Mouse (Mus musculus) CD4-positive, CD25-positive, alpha-beta regulatory T cell, adult 4 months (primary cell): ENCODE results near the gene Ankrd63. TPM values are rescaled to one million over a fixed set of nuclear protein-coding genes. Genes with fewer than 3 reads are reported as not detected.

Experiments used
- ATAC-seq: one replicate; pipeline ENCODE4 v1.8.0; 2017
- polyA plus RNA-seq, 2 experiments: library from polyadenylated mRNA; unstranded; fragments of 100-300 nt; shearing (Covaris generic); gene quantifications; one replicate each; pipeline ENCODE4 v1.2.1; 2017

The Ankrd63 gene
- polyA plus RNA-seq, 2 experiments from 2014 or later = not detected

DNA sequence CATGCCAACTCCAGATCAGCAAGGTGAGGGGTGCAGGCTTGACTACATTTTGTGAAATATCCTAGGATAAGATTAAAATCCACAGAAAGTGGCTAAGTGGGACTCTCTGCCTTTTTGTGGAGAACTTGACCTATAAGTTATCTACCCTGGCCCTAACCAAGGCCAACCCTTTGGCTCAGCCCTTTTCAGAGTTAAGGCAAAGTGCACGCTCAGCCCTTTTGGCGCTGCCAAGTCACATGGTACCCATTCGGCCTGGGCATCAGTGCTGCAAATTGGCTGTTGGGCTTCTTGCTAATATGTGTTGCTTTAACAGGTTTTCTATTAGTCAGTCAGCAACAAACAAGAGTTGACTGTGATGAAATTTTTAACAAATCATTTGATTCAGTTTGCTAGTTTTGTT is 16.0 kb downstream of the Ankrd63 start:
- no peak for ATAC-seq

DNA sequence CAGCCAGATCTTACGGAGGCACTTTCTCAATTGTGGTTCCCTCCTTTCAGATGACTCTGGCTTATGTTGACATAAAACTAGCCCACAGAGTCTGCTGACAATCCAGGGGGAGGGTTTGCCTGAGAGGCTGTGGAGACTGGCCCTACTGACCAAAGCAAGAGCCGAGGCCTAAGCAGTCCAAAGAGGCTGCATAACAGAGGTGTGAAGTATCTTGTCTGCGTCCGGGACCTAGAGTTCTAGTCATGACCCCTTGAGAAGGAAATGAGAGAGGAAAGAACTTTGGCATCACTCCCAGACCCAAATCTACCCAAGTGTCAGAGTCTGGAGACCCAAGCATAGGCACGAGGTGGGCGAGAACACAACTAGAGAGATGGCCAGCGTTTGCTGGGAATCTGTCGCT is 17.1 kb downstream of the Ankrd63 start:
- ATAC-seq = no peak

DNA sequence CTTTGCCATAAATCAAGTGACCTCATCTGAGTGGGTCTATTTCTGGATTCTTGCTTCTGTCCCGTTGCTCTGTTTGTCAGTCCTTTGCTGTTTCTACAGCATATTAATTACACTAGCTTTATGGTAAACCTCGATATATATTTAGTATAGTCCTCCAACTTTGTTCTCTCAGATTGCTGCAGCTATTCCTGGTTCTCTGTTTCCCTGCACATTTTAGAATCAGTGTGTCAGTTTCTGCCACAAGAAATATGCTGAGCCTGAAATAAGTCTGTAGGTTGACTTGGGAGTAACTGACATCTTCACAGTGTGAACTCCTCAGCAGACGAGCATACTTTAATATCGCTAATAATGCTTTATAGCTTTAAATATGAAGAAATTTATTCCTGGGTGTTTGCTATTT is 18.7 kb downstream of the Ankrd63 start:
- ATAC-seq = no peak

DNA sequence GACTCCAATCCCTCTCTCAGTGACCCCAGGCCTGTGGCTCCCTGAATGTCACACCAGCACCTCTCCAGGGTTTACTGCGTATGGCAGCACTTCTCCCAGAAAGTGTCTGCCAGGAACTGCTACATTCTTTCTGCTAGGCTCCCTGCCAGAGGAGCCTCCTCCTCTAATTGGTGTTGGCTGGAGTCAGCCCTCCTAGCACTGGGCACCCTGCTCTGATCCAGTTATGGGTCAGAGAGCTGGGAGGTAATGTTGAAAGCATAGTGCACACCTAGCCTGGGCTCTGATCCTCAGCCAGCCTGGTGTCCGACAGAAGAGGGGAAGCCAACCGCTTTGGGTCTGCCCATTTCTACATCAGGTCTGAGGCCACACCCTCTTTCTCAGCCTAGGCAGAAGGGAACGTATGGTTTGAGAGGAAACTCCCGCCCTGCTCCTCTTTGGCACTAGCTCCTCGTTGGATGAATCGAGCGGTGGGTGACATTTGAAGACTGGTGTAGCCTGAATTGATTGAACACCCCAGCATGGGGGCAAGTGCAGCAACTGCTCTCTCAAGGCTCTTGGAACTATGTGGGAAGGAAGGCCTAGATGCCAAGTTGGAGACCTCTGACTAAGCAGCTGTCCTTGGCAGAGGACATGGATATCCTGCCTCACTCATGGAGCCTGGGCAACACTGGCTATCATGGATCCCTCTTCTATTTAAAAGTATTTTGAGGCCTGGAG is 21.1 kb downstream of the Ankrd63 start:
- ATAC-seq = no peak

DNA sequence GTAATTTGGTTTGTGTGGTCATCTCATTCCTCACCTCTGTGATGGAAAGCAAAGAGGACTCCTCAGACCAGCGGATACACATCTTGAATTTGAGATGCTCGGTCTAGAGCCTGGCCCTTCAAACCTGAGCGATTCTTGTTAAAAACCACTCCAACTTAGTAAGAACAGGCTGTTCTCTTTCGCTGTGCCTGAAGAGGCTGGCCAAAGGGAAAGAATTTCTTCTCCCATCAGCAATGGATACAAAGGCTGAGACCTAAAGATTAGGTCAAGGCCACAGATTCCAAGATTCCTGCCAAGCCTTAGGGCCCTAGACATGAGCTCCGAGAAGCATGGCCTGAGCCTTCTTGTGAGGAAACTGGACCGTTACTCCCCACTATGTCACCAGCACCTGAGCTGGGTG is 22.8 kb downstream of the Ankrd63 start:
- ATAC-seq = no peak

DNA sequence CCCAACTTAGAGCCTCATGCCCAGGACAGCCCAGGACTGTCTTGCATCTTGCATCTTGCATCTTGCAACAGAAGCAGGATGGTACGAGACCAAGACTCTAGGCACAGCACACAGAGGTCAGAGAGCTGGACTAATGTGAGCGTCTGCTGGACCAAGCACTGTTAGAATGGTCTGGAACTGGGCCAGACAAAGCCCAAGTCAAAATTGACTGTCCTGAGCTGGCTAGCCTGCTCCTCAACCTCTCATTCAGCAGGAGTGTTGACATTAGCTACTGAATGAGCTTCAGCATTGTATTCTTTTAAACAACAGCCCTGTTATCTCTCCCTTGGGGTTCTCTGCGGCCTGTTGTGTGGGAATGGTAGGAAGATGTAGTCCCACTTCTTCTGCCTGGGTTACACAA is 24.2 kb downstream of the Ankrd63 start:
- ATAC-seq = no peak

DNA sequence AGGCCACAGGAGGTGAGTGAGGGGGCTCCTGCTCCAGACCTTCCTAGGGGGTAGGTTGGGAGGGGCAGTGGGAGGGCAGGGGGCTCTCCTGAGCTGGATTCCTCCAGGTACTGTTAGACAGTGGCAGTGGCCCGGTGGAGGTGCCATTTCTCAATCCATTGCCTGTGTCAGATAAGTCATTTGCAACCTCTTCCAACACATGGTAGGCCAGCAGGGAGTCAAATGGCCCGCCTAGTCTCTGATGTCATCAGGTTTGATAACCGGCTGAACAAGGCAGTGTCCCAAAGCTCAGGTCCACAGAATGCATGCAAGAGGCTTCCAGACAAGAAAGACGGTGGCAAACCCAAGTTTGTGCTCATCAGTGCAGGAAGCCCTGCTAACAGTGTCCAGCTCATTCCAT is 25.9 kb downstream of the Ankrd63 start:
- ATAC-seq = no peak

DNA sequence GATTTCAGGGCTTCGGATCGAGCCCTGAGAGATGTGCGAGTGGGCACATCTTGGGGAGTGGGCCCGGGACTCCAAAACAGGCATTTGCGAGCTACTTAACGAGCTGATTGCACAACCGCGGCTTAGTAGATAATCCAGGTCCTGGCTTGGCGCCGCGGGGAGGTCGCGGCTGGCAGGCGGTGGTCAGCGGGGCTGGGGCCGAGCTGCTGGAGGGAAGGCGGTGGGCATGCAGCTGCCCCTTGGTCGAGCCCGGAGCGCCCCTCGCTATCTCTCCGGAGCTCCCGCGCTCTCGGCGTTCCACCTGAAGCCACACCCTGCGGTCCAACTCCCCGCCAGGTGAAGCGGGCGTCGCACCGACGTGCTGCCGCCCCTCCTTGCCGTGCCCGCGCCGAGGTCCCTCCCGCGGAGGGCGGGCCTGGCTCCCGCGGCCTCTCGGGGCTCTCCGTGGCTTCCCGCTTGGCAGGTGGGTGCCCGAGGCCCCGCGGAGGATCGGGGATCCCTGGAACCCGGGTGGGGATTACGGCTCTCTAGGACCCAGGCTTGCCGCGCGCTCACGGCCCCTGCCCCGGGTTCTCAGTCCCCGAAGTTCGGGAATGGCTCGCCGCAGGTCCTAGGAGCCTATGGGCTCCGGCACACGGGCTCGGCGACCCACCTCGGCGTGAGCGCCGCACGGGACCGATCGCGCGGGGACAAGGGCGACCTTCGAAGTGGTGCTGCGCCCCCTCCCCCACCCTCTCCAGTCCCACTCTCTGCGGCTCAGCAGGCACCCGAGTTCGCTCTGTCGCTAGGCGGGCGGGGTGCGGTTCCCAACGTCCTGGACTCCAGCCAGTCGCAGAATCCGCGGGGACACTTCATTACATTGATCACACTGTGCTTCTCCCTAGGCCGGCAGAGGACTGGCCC is 26.7 kb downstream of the Ankrd63 start:
- peak; percentile 45 for ATAC-seq

DNA sequence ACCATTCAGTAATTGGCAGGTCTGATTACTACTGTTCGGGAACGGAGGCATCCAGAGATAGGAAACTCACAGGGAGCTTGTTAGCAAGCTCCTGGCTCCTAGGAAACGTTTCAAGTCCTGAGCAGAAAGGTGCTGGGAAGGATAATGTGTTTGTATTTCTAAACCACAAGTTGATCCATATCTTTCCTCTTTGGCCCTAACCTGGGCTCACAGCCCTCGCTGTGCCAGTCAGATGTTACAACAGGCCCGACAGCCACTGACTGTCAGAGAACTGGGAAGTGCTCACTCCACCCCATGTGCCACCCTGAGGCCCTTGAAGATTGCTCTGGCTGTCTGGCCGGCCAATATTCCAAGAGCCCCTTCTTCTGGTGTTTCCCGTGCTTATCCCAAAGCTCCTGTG is 29.3 kb downstream of the Ankrd63 start:
- ATAC-seq = no peak

DNA sequence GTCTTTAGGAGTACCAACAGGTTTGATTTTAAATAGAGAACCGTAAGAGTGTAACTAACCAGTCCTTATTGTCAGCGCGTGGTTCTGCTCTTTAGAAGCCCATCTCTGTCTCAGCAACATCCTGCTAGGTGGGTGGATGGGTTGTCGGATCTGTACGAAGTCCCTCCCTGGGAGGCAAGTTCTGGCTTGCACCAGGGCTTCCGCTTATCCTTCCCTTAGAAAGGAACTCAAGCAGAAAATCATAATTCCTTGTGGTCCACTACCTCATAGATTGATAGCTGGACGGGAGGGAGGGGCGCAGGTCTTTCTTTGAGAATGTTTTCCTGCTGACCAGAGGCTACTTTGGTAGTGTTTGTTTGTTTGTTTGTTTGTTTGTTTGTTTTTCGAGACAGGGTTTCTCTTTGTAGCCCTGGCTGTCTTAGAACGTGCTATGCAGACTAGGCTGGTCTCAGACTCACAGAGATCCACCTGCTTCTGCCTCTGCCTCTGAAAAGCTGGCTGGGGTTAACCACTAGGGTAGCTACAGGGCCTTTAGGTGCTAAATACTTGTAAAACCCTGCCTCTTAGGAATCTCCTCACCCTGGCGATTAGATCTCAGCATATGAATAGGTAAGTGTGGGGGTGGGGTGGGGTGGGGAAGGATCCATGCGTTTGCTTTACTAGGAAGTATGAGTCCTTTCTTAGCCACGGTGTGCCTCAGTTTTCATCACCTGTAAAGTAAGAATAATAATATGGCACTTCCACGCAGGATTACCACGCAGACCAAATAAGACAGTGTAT is 29.9 kb downstream of the Ankrd63 start:
- ATAC-seq = no peak

DNA sequence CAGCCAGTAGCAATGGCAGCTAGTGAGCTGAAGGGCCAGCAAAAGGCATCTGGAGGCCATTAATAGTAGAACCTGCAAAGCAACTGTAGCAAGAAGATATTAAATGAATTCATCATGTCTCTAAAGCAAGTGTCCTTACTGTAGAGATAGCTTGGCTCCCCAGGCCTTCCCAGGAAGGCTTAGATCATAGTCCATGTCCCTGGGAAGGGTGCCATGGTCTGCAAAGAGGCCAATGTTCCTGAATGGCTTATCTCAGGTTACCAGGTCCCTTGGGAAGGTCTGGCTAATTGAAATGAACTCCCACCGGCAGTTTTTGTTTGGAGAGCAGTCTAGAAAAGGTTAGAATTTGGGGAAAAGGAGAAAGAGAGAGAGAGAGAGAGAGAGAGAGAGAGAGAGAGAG is 32.0 kb downstream of the Ankrd63 start:
- ATAC-seq = no peak

DNA sequence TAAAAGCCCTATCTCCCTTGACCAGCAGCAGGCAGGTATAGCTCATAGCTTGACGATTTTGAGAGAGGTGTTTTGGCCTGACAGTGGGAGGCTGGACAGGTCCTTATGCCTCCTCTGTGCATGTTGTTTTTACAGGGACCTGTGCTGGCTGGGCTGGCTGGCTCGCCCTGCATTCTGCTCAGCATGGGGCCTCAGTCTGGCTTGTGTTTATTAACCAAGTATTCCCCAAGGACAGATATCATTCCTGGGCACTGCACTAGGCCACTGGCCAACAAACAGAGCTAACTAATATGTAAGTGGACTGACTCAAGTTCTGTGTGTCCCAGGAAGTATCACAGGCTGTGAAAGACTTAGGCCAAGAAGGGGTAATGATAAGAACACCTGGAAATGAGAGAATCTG is 34.0 kb downstream of the Ankrd63 start:
- ATAC-seq = no peak

DNA sequence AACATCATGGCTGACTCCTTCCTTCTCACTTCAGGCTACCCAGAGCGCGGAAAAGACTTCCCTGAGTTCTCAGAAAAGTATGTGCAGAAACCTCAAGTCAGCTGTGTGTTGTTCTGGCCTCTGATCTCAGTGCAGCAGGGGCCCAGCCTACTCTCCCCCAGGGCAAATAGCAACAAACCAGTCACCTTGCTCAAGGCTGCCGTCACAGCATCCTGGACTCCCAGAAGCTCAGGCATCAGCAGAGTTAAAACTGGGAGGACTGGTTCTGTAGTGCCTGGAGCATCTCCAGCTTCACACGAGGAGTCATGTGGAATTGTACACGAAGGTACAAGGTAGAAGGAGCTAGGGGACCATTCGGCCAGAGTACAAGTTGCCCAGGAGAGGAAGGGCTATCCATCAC is 34.5 kb downstream of the Ankrd63 start:
- ATAC-seq = no peak

DNA sequence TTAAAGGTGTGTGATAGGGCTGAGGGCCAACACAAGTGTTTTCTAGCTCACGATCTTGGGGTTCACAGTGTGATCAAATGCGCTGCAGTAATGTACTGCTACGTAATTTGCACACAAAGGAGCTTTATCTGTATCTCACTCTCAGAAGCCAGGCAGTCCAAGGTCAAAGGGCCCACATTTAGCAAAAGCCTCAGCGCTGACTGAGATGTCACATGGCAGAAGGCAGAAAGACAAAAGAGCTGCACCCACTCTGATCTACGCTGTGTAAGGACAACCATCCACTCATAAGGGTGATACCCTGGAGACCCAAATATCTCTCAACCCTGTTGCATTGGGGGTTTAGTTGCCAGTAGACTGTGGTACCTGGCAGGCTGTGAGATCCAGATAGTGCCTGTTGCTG is 36.6 kb downstream of the Ankrd63 start:
- no peak for ATAC-seq

DNA sequence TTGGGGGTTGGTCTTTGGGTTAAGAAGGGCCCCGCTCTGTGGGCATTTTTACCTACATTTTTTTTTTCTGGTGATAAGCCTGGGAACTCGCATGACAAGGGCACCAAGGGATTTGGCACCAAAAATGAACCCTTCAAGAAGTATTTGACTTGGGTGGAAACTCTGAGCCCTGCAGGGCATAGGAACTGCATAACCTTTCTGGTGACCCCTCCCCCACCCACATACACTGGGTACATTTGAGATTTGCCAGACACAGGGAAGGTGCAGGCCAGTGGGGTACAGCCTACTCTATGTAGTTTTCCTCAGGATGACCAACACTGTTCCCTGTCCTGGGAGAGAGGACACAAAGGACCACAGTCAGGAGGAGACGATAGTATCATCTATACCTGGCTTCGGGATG is 38.1 kb downstream of the Ankrd63 start:
- no peak for ATAC-seq

DNA sequence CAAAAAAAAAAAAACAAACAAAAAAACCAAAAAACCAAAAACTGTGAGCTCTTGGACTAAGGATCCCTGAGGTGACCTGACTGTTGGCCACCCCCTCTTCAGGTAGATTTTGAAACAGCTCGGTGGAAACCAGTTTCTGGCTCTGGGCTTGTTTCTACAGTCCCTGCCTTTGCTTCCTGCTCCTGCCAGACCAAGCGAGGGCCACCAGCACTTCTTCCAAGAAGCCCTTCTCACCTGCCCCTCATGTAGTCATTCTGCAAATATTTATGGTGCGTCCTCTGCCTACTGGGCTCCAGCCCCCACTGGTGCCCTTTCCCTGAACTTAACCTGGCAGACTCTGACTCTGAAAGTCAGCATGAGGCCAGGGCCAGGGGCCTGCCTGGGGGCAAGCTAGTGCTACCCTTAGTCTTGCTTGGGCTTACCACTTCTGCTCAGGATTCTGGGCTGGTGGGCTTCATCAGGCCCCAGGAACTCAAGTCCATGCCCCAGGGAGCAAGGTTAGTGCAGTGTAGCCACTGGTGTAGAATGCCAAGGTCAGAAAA is 38.7 kb downstream of the Ankrd63 start:
- no peak for ATAC-seq

DNA sequence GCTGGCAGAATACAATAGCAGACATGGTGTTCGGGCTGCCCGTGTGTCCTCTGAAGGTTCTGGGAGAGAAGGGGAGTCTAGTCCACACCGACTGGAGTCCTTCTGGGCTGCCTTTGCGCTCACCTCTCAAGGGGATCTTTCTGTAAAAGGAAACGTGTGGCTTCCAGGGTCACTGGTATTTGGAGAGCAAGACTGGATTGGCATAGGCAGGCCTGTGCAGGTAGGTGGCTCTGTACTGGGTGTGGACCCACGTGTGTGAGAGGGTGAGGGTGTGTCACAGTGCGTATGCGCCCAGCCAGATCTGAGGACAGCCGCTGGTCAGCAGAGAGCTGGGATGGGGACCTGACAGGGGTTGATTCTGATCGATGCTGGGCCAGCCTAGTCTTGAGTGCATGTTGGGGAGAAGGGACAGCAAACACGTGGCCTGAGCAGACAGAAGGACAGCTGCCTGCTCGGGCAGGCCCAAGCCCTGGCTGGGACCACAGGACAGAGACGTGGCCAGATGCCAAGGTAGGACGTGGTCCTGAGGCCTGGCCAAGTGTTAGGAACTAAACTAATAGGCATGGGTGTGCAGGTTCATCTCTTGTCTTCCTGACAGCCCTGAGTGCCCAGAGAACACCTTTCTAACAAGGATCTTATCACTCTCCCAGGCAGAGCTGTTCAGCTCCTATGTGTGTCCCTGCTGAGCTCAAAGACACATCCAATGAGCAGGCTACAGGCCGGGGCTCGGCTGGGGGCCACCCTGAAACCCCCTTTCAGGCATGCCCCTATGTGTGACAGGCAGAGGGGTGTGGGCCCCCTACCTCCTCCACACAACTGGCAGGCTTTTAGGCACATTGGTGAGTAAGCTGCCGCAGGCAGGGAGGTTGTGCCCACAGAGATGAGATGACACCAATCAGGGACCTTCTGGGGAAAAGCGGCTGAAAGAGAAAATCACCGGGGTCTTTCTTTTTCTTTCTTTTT is 39.7 kb downstream of the Ankrd63 start:
- no peak for ATAC-seq

DNA sequence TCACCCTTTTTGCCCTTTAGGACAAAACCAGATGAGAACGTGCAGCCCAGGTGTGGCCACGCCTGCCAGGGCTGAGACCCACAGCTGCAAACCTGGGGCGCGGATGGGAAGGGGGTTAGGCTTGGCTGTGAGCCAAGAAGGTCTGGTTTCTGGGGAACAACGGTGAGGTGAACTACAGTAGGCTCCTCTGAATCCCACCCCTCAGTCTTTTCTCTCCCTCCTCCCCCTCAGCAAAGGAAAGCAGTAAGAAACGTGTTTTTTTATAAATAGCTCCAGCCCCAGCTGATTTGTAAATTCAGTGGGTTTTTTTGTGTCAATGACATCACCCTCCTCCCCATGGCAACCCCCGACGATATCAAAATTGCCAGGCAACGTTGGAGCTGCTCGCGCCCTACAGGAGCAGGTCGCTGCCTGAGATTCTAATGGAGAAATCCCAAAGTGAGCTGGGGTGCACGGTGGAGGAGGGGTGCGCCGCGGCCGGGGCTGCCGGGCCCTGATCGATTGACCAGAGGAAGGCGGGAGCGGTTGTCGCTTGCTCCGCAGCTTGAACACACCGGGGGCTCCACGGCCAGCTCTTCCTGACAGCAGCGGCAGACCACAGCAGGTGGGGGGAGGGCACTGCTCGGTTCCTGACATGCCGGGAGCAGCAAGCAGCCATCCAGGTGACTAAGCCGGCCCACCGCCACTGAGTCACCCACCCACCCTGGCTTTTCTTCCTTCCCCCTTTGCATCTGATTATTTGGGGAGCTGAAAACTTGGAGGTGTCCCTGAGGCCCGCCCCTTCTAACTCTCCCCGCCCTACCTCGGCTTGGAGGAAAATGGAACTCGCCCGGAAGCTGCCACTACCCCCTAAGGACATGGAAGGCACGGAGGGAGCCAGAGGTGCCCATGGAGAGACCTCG is 40.6 kb downstream of the Ankrd63 start, which contains the start of gene Pak6:
Gene Pak6 (plus strand): TSS at position 402 of the 902 bp plus-strand sequence.
- peak; percentile 9 for ATAC-seq

DNA sequence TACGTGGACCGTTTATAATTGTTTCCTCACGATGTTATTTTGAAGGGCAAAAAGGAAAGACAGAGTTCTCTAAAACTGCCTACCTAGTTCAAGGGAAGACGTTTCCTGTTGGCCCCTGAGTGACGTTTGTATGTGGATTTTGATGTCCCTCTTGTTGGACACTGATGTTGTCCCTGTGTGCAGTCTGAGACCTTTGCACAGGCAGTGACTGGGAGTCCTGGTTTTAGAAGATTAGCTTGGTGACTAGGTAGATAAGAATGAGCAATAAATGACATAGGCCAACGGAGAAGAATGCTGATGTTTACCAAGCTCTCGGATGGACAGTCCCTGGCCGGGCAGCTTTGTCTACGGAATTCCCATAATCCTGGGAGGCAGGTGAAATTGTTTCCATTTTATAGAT is 41.9 kb downstream of the Ankrd63 start:
- no peak for ATAC-seq

DNA sequence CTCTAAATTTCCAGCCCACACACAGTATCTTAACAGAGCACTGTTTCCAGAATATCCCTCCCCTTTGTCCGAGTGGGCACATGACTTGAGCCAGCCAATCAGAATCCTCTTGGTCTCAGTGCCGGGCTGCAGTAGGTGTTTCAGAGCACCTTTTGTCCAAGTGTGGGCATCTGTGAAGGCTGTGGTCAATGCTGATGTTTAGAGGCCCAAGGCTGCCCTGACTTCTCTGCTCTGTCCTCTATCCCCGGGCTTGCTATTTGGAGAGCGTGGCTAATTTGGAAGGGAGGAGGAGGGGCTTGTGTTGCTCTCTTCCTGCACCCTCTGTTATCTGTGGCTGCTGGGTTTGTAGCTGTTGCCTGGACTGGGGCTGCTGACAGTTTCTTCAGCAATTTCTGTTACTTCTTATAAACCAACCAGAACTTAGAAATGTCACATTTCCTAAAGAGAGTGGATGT is 43.7 kb downstream of the Ankrd63 start:
- peak; percentile 74 for ATAC-seq
